In the genomic region with DNA sequence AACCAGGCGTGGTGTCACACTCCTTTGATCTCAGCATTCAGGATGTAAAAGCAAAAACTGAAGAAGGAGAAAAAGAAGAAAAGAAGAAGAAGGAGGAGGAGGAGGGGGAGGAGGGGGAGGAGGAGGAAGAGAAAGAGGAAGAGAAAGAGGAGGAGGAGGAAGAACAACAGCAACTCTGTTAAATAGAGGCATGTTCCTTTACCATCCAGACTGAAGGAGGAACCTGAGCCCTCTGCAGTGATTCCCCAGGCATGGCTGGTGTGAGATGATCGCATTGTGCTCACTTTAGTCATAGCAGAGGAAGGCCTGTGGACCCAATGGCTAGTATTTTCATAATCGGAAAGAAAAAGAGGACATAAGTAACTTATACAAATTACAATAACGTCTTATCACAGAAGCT, we compare ENCODE assay signal across 24 mouse cellular contexts. TPM values are rescaled to one million over a fixed set of nuclear protein-coding genes. Genes with fewer than 3 reads are reported as not detected.
DNase-seq lines count a peak whose midpoint lies in the region; ATAC-seq and TF ChIP-seq lines count a peak whose summit lies in the region.
"Had no signal": no experiment of that assay in that cellular context is flagged by ENCODE, and none has a peak within 500 bp of the region (broad histone marks: within the 10 kb centered on the region; RNA-seq: fewer than 3 reads in every experiment).

No protein-coding gene starts in this region.

- H3K27ac ChIP-seq in midbrain, postnatal 0 days (ENCODE audit: low read depth, low read length) = no peak overlapping the region
- no peak overlapping the region for H3K27ac ChIP-seq in midbrain, embryonic 14.5 days (replicated peaks; ENCODE audit: low read depth, low read length)
- no peak overlapping the region for H3K27ac ChIP-seq in embryonic facial prominence, embryonic 10.5 days (replicated peaks)
- H3K27ac ChIP-seq: embryonic facial prominence, embryonic 13.5 days; forebrain, embryonic 12.5 days; forebrain, embryonic 15.5 days; heart, adult 2 months; heart, embryonic 10.5 days; heart, embryonic 13.5 days; hindbrain, embryonic 12.5 days; hindbrain, embryonic 15.5 days had no signal

- TF ChIP-seq CTCF in midbrain, postnatal 0 days (IDR thresholded peaks at IDR 0.05) = no peak

- no peak for ATAC-seq in midbrain, postnatal 0 days (ENCODE audit: low FRiP score)
- ATAC-seq in midbrain, embryonic 14.5 days (ENCODE audit: low FRiP score, low TSS enrichment) = no peak
- peak; percentile 53 for ATAC-seq in granulocyte monocyte progenitor cell, adult 5-6 weeks (replicated peaks; ENCODE audit: poor library complexity, severe bottlenecking)
- ATAC-seq in monocyte, adult 5-6 weeks (replicated peaks; ENCODE audit: insufficient number of reproducible peaks, low FRiP score, low TSS enrichment, poor library complexity, severe bottlenecking) = peak; percentile 62

- H3K36me3 ChIP-seq in midbrain, postnatal 0 days (ENCODE audit: insufficient read depth, low read length) = no peaks in the 10 kb centered on the region
- H3K36me3 ChIP-seq in midbrain, embryonic 14.5 days (ENCODE audit: control insufficient read depth, insufficient read depth, low read length) = no peaks in the 10 kb centered on the region
- H3K36me3 ChIP-seq in embryonic facial prominence, embryonic 10.5 days (replicated peaks) = no peaks in the 10 kb centered on the region
- H3K36me3 ChIP-seq: embryonic facial prominence, embryonic 13.5 days; forebrain, embryonic 12.5 days; forebrain, embryonic 15.5 days; heart, embryonic 10.5 days; heart, embryonic 13.5 days; hindbrain, embryonic 12.5 days; hindbrain, embryonic 15.5 days had no signal

- H3K4me2 ChIP-seq in midbrain, postnatal 0 days (ENCODE audit: low read depth, low read length, poor library complexity, severe bottlenecking) = no peak overlapping the region
- H3K4me2 ChIP-seq in midbrain, embryonic 14.5 days (ENCODE audit: low read length) = no peak overlapping the region
- H3K4me2 ChIP-seq: embryonic facial prominence, embryonic 13.5 days; forebrain, embryonic 12.5 days; forebrain, embryonic 15.5 days; heart, embryonic 13.5 days; hindbrain, embryonic 12.5 days; hindbrain, embryonic 15.5 days had no signal

- no peaks in the 10 kb centered on the region for H3K4me1 ChIP-seq in midbrain, postnatal 0 days (ENCODE audit: insufficient read depth, low read length)
- H3K4me1 ChIP-seq in midbrain, embryonic 14.5 days (ENCODE audit: control insufficient read depth, insufficient read depth, low read length) = 0 out of 2 replicates have a peak, but pooled peaks cover 4% of the 10 kb centered on the region
- H3K4me1 ChIP-seq in embryonic facial prominence, embryonic 10.5 days = peaks cover 23% of the 10 kb centered on the region

- H3K4me3 ChIP-seq in midbrain, postnatal 0 days (ENCODE audit: low read depth, low read length) = no peak overlapping the region
- H3K4me3 ChIP-seq in midbrain, embryonic 14.5 days (replicated peaks; ENCODE audit: low read depth, low read length) = no peak overlapping the region
- H3K4me3 ChIP-seq in embryonic facial prominence, embryonic 10.5 days = no peak overlapping the region
- H3K4me3 ChIP-seq: embryonic facial prominence, embryonic 13.5 days; erythroblast, embryonic 14.5 days; forebrain, embryonic 12.5 days; forebrain, embryonic 15.5 days; heart, adult 2 months; heart, embryonic 10.5 days; heart, embryonic 13.5 days; hindbrain, embryonic 12.5 days; hindbrain, embryonic 15.5 days had no signal

- no peak overlapping the region for H3K9ac ChIP-seq in midbrain, postnatal 0 days (replicated peaks; ENCODE audit: low read length, poor library complexity, severe bottlenecking)
- H3K9ac ChIP-seq in midbrain, embryonic 14.5 days (replicated peaks; ENCODE audit: low read length) = no peak overlapping the region
- H3K9ac ChIP-seq: embryonic facial prominence, embryonic 13.5 days; forebrain, embryonic 12.5 days; forebrain, embryonic 15.5 days; heart, embryonic 13.5 days; hindbrain, embryonic 12.5 days; hindbrain, embryonic 15.5 days had no signal

- H3K27me3 ChIP-seq in midbrain, postnatal 0 days (ENCODE audit: insufficient read depth, low read length) = no peaks in the 10 kb centered on the region
- no peaks in the 10 kb centered on the region for H3K27me3 ChIP-seq in midbrain, embryonic 14.5 days (ENCODE audit: control insufficient read depth, insufficient read depth, low read length)
- no peaks in the 10 kb centered on the region for H3K27me3 ChIP-seq in embryonic facial prominence, embryonic 10.5 days (replicated peaks; ENCODE audit: low read depth, poor library complexity, severe bottlenecking)
- H3K27me3 ChIP-seq: embryonic facial prominence, embryonic 13.5 days; forebrain, embryonic 12.5 days; forebrain, embryonic 15.5 days; heart, embryonic 13.5 days; hindbrain, embryonic 15.5 days had no signal

- no peaks in the 10 kb centered on the region for H3K9me3 ChIP-seq in midbrain, postnatal 0 days (ENCODE audit: low read length)
- H3K9me3 ChIP-seq in midbrain, embryonic 14.5 days (ENCODE audit: control insufficient read depth, low read length) = no peaks in the 10 kb centered on the region
- H3K9me3 ChIP-seq in embryonic facial prominence, embryonic 10.5 days = no peaks in the 10 kb centered on the region
- H3K9me3 ChIP-seq: embryonic facial prominence, embryonic 13.5 days; forebrain, embryonic 12.5 days; forebrain, embryonic 15.5 days; heart, embryonic 10.5 days; heart, embryonic 13.5 days; hindbrain, embryonic 12.5 days; hindbrain, embryonic 15.5 days had no signal

- WGBS in midbrain, postnatal 0 days = 82% methylated on average over 4 of the region's 4 CpGs
- 89% methylated on average over 4 of the region's 4 CpGs for WGBS in midbrain, embryonic 14.5 days
- 89% methylated on average over 4 of the region's 4 CpGs for WGBS in embryonic facial prominence, embryonic 10.5 days

- DNase-seq in midbrain, postnatal 0 days (ENCODE audit: low spot score) = peak; percentile 9
- DNase-seq in midbrain, embryonic 14.5 days = no peak
- no peak for DNase-seq in embryonic facial prominence, embryonic 10.5 days (ENCODE audit: low spot score)
- no peak for DNase-seq in spleen, adult 12 weeks (ENCODE audit: low spot score)
- DNase-seq: adrenal gland, adult 2 months; adrenal gland, postnatal 14 days; B cell, adult 2 months; cerebellum, adult 11 months; cerebellum, adult 9-11 months; cerebellum, postnatal 25 days; gastrocnemius, postnatal 25 days; heart, adult 2 months; heart, postnatal 14 days had no signal

RNA-seq across cellular contexts. Expression of a gene that starts 59.3 kb away (rescaled TPM):
- total RNA-seq in midbrain, postnatal 0 days (2014; rRNA removed) = 101 and 115 TPM in 2 replicates
- 44.4 and 47.4 TPM in 2 replicates for polyA plus RNA-seq in midbrain, postnatal 0 days (2015; fragmentation: Nextera tagmentation; extraction: Ambion mirVana)
- polyA plus RNA-seq in midbrain, embryonic 14.5 days (2014; fragmentation: Nextera tagmentation; extraction: Ambion mirVana) = 23.4 and 30.3 TPM in 2 replicates
- 3.6 TPM in 2 replicates for total RNA-seq in granulocyte monocyte progenitor cell, adult 5-6 weeks (2014; fragmentation: Nextera tagmentation)
- 3.7 and 4.5 TPM in 2 replicates for total RNA-seq in granulocyte monocyte progenitor cell, adult 5-6 weeks (2017)
- total RNA-seq in monocyte, adult 5-6 weeks (2017) = 176 to 204 TPM (median 187 TPM) in 3 replicates
- polyA plus RNA-seq in embryonic facial prominence, embryonic 10.5 days (2016; fragmentation: Nextera tagmentation; extraction: Ambion mirVana) = 14.8 and 15.4 TPM in 2 replicates
- total RNA-seq: MEL had no signal

Comparison
In these comparisons a context has a peak if more than half of its experiments do, and no peak if none do; other contexts are left out.
1. ATAC-seq: peak in granulocyte monocyte progenitor cell, adult 5-6 weeks (single experiment) and monocyte, adult 5-6 weeks (single experiment); none in midbrain, postnatal 0 days (single experiment) and midbrain, embryonic 14.5 days (single experiment).
2. RNA of a gene that starts 59.3 kb away (total RNA-seq): 176 to 204 TPM in monocyte, adult 5-6 weeks and 101 to 115 TPM in midbrain, postnatal 0 days; 3.6 to 4.5 TPM in granulocyte monocyte progenitor cell, adult 5-6 weeks; every median in the first group is over 10 times any median in the second.